Mouse (Mus musculus) megakaryocyte, embryonic 14.5 days (primary cell): Measurements from ENCODE around the gene Adamtsl1.

Experiments
- FLI1 ChIP-seq: IDR thresholded peaks from 2 replicates; pipeline ENCODE4 v1.6.1; 2012; ENCODE audit warnings: low read length, inconsistent platforms, mixed read lengths
- GATA1 ChIP-seq: IDR thresholded peaks from 3 replicates; pipeline ENCODE4 v1.6.1; 2012; ENCODE audit warnings: mixed read lengths, low read length, inconsistent platforms, borderline replicate concordance

GRCm38 (mm10) chr4:85764015-85764450, 250.1 kb downstream of the Adamtsl1 start:
- TF ChIP-seq GATA1: no peak
- no peak for TF ChIP-seq FLI1
